Mouse (Mus musculus) stomach, postnatal 0 days (tissue): ENCODE results near the gene Gpank1. TPM values are rescaled to one million over a fixed set of nuclear protein-coding genes. Genes with fewer than 3 reads are reported as not detected.
A peak's percentile ranks its signal among the peaks of the same experiment; 100 is the strongest.

ENCODE experiments used
- ATAC-seq: fragments of 200-750 bp; cut with Nextera tagmentation; 2 replicates; pipeline ENCODE4 v1.8.0; 2017; ENCODE audit not compliant: low FRiP score, low TSS enrichment
- DNase-seq: peaks from one replicate; pipeline ENCODE4 v3.0.0-alpha.2; 2016; ENCODE audit warnings: low spot score
- H3K27ac ChIP-seq: fragments of 300-500 bp; sonication (generic); replicated peaks from 2 replicates; pipeline ENCODE4 v1.5.1; 2014; ENCODE audit warnings: mild to moderate bottlenecking, control low read depth
- H3K27me3 ChIP-seq: fragments of 300-500 bp; sonication (generic); 2 replicates; pipeline ENCODE4 v1.6.1; 2014; ENCODE audit warnings: low read length; ENCODE audit not compliant: control insufficient read depth, insufficient read depth
- H3K36me3 ChIP-seq: fragments of 300-500 bp; sonication (generic); 2 replicates; pipeline ENCODE4 v1.6.1; 2014; ENCODE audit warnings: low read length, mixed read lengths; ENCODE audit not compliant: control insufficient read depth, insufficient read depth
- H3K4me1 ChIP-seq: fragments of 300-500 bp; sonication (generic); replicated peaks from 2 replicates; pipeline ENCODE4 v1.6.1; 2014; ENCODE audit warnings: antibody characterized with exemption; ENCODE audit not compliant: control insufficient read depth, insufficient read depth
- H3K4me2 ChIP-seq: fragments of 300-500 bp; sonication (generic); replicated peaks from 2 replicates; pipeline ENCODE4 v1.6.1; 2014; ENCODE audit warnings: low read depth, mild to moderate bottlenecking, control low read depth, moderate library complexity
- H3K4me3 ChIP-seq: fragments of 300-500 bp; sonication (generic); 2 replicates; pipeline ENCODE4 v1.5.1; 2014; ENCODE audit warnings: low read depth, low read length, control low read depth
- H3K9ac ChIP-seq: fragments of 300-500 bp; sonication (generic); 2 replicates; pipeline ENCODE4 v1.6.1; 2014; ENCODE audit warnings: mild to moderate bottlenecking, low read length, control low read depth, mixed read lengths
- H3K9me3 ChIP-seq: fragments of 300-500 bp; sonication (generic); 2 replicates; pipeline ENCODE4 v1.6.1; 2016; ENCODE audit warnings: low read length; ENCODE audit not compliant: control insufficient read depth
- CTCF ChIP-seq: IDR thresholded peaks from 2 replicates; pipeline ENCODE4 v1.5.1; 2016; ENCODE audit warnings: antibody characterized with exemption, low read depth, mild to moderate bottlenecking, moderate library complexity
- EP300 ChIP-seq: optimal IDR thresholded peaks from 2 replicates; pipeline ENCODE3; 2016; ENCODE audit warnings: antibody characterized with exemption
- WGBS: fragments of 180-500 bp; shearing (Covaris S2); extraction: QIAGEN DNeasy Blood & Tissue Kit; methylation state at CpG from one replicate; pipeline ENCODE4 v1.1.7; 2014; 5-methylcytosine and 5-hydroxymethylcytosine counted together
- polyA plus RNA-seq: library from polyadenylated mRNA; unstranded; fragments of >200 nt; fragmentation: Nextera tagmentation; extraction: Ambion mirVana; gene quantifications from 2 replicates; pipeline ENCODE4 v1.2.1, GENCODE M21; 2015

The Gpank1 gene
- polyA plus RNA-seq, 1 experiment from 2014 or later = 11.3 TPM

- Histone ChIP-seq H3K9ac (peak overlapping the region; percentile 99), H3K9me3 (no peaks in the 10 kb centered on the region), H3K27ac (peak overlapping the region; percentile 98), H3K36me3 (peaks cover 33% of the 10 kb centered on the region), H3K4me3 (peak overlapping the region; percentile 100), H3K4me1 (peaks cover 5% of the 10 kb centered on the region), H3K4me2 (peak overlapping the region; percentile 78), H3K27me3 (no peaks in the 10 kb centered on the region)
- ATAC-seq (no peak), DNase-seq (no peak)
- TF ChIP-seq EP300 (no peak), CTCF (no peak)
- WGBS = 8% methylated on average over 8 of the region's 8 CpGs
Measured at GRCm38 (mm10) chr17:35163326-35164081, 42.2 kb downstream of the Gpank1 start.

- ATAC-seq (no peak; the same call in 1 of the 2 replicates), DNase-seq (no peak)
- H3K9me3 ChIP-seq = no peaks in the 10 kb centered on the region
- H3K4me2 ChIP-seq = peak overlapping the region; percentile 78
- H3K9ac ChIP-seq = peak overlapping the region; percentile 99
- H3K4me1 ChIP-seq = peaks cover 5% of the 10 kb centered on the region
- H3K4me3 ChIP-seq = peak overlapping the region; percentile 100
- no peak for TF ChIP-seq CTCF
- TF ChIP-seq EP300 = no peak
- H3K27me3 ChIP-seq = no peaks in the 10 kb centered on the region
- peak overlapping the region; percentile 98 for H3K27ac ChIP-seq
- H3K36me3 ChIP-seq = peaks cover 27% of the 10 kb centered on the region
- 0% methylated on average over 13 of the region's 28 CpGs for WGBS
Measured at GRCm38 (mm10) chr17:35164218-35164567, 42.9 kb downstream of the Gpank1 start.

GRCm38 (mm10) chr17:35164568-35165450 is 43.6 kb downstream of the Gpank1 start, which contains the start of gene Prrc2a:
Gene Prrc2a (minus strand): TSS chr17:35164897.
- under 1% methylated on average over 62 of the region's 89 CpGs for WGBS
- DNase-seq = peak; percentile 97
- peak; percentile 97 for ATAC-seq
- Histone ChIP-seq H3K4me1 (peaks cover 5% of the 10 kb centered on the region), H3K27ac (peak within 1 kb of the TSS; percentile 98), H3K4me2 (peak within 1 kb of the TSS; percentile 78), H3K27me3 (no peaks in the 10 kb centered on the region), H3K4me3 (peak within 1 kb of the TSS; percentile 100), H3K36me3 (peaks cover 21% of the 10 kb centered on the region), H3K9me3 (no peaks in the 10 kb centered on the region), H3K9ac (peak within 1 kb of the TSS; percentile 99)
- TF ChIP-seq CTCF = peak; percentile 4; the same call in 1 of the 2 replicates
- no peak for TF ChIP-seq EP300

- TF ChIP-seq CTCF (no peak), EP300 (no peak)
- WGBS = 16% methylated on average over 12 of the region's 12 CpGs
- Histone ChIP-seq H3K4me3 (peak overlapping the region; percentile 100), H3K36me3 (peaks cover 13% of the 10 kb centered on the region), H3K27me3 (no peaks in the 10 kb centered on the region), H3K27ac (peak overlapping the region; percentile 96), H3K4me1 (peaks cover 5% of the 10 kb centered on the region), H3K9ac (peak overlapping the region; percentile 64), H3K9me3 (no peaks in the 10 kb centered on the region), H3K4me2 (peak overlapping the region; percentile 48)
- DNase-seq (no peak), ATAC-seq (peak; percentile 84; the same call in 1 of the 2 replicates)
Measured at GRCm38 (mm10) chr17:35165451-35166155, 44.3 kb downstream of the Gpank1 start.

GRCm38 (mm10) chr17:35166352-35167035 is 45.2 kb downstream of the Gpank1 start:
- 0 out of 2 replicates have a peak overlapping the region, but pooled peaks have one; percentile 30 for H3K27ac ChIP-seq
- peaks cover 6% of the 10 kb centered on the region; the same call in 1 of the 2 replicates for H3K36me3 ChIP-seq
- H3K27me3 ChIP-seq = no peaks in the 10 kb centered on the region
- DNase-seq (peak; percentile 73), ATAC-seq (peak; percentile 8; the same call in 1 of the 2 replicates)
- no peaks in the 10 kb centered on the region for H3K9me3 ChIP-seq
- 64% methylated on average over 8 of the region's 8 CpGs for WGBS
- H3K4me2 ChIP-seq = no peak overlapping the region
- H3K4me1 ChIP-seq = peaks cover 5% of the 10 kb centered on the region
- TF ChIP-seq EP300 (no peak), CTCF (peak; percentile 84)
- no peak overlapping the region for H3K9ac ChIP-seq
- H3K4me3 ChIP-seq = no peak overlapping the region
